Mouse (Mus musculus) MEL (cell line): ENCODE results near the gene Creg2. TPM values are rescaled to one million over a fixed set of nuclear protein-coding genes. Genes with fewer than 3 reads are reported as not detected.

Experiments used
- DNase-seq: peaks from one replicate; pipeline ENCODE4 v3.0.0; 2011; ENCODE audit warnings: low read depth, low spot score
- H3K27ac ChIP-seq: 2 replicates; pipeline ENCODE4 v1.5.1; 2012; ENCODE audit warnings: low read depth, mild to moderate bottlenecking, control low read depth, low read length, moderate library complexity; ENCODE audit not compliant: control insufficient read depth
- H3K27me3 ChIP-seq, 2 experiments: fragments of 150-350 bp in 1 of 2; sonication (generic) in 1 of 2; 2 replicates each; pipeline ENCODE4 v1.6.1; 2012; ENCODE audit warnings: low read length in 2 of 2, mild to moderate bottlenecking in 2 of 2, improper control_type of control experiment in 1 of 2, moderate library complexity in 1 of 2; ENCODE audit not compliant: insufficient read depth in 2 of 2, control insufficient read depth in 1 of 2
- H3K36me3 ChIP-seq, 2 experiments: 2 replicates each; pipeline ENCODE4 v1.6.1; 2012 to 2014; ENCODE audit warnings: low read length in 2 of 2, improper control_type of control experiment in 1 of 2, inconsistent platforms in 1 of 2, mild to moderate bottlenecking in 1 of 2; ENCODE audit not compliant: insufficient read depth in 2 of 2, control insufficient read depth in 1 of 2
- H3K4me1 ChIP-seq, 2 experiments: fragments of 150-350 bp in 1 of 2; sonication (generic) in 1 of 2; 2 replicates each; pipeline ENCODE4 v1.6.1; 2012; ENCODE audit warnings: low read length in 2 of 2, improper control_type of control experiment in 1 of 2, mild to moderate bottlenecking in 1 of 2; ENCODE audit not compliant: insufficient read depth in 2 of 2, control insufficient read depth in 1 of 2
- H3K4me3 ChIP-seq, 2 experiments: fragments of 150-350 bp in 1 of 2; sonication (generic) in 1 of 2; 2 replicates each; pipeline ENCODE4 v1.5.1; 2012; ENCODE audit warnings: low read depth in 2 of 2, low read length in 2 of 2, mild to moderate bottlenecking in 2 of 2, moderate library complexity in 2 of 2, control low read depth in 1 of 2, improper control_type of control experiment in 1 of 2; ENCODE audit not compliant: control insufficient read depth in 1 of 2, insufficient read depth in 1 of 2
- H3K79me2 ChIP-seq: 2 replicates; pipeline ENCODE4 v1.6.1; 2012; ENCODE audit warnings: mild to moderate bottlenecking, low read length, moderate library complexity; ENCODE audit not compliant: control insufficient read depth, poor library complexity, insufficient read depth
- H3K9ac ChIP-seq: 2 replicates; pipeline ENCODE4 v1.6.1; 2012; ENCODE audit warnings: low read depth, mild to moderate bottlenecking, control low read depth, low read length, moderate library complexity; ENCODE audit not compliant: control insufficient read depth, poor library complexity, severe bottlenecking
- H3K9me3 ChIP-seq: fragments of 150-350 bp; sonication (generic); replicated peaks from 2 replicates; pipeline ENCODE4 v1.6.1; 2012; ENCODE audit warnings: mild to moderate bottlenecking, low read length, improper control_type of control experiment, moderate library complexity; ENCODE audit not compliant: insufficient read depth
- CHD1 ChIP-seq: IDR thresholded peaks from 2 replicates; pipeline ENCODE4 v1.6.1; 2012; ENCODE audit warnings: low read depth, mild to moderate bottlenecking, inconsistent platforms, low read length, improper control_type of control experiment
- CHD2 ChIP-seq: IDR thresholded peaks from 2 replicates; pipeline ENCODE4 v1.6.1; 2011; ENCODE audit warnings: low read length, improper control_type of control experiment
- CTCF ChIP-seq, 3 experiments: IDR thresholded peaks in 2 of 3; conservative IDR thresholded peaks in 1 of 3; 2 replicates each; pipeline ENCODE4 v1.5.1; 2011 to 2012; ENCODE audit warnings: low read length in 3 of 3, low read depth in 2 of 3, mild to moderate bottlenecking in 2 of 3, improper control_type of control experiment in 1 of 3, inconsistent platforms in 1 of 3, mixed read lengths in 1 of 3, moderate library complexity in 1 of 3; ENCODE audit not compliant: control insufficient read depth in 1 of 3, insufficient read depth in 1 of 3, poor library complexity in 1 of 3, severe bottlenecking in 1 of 3
- E2F4 ChIP-seq: IDR thresholded peaks from 2 replicates; pipeline ENCODE4 v1.6.1; 2011; ENCODE audit warnings: low read depth, low read length, improper control_type of control experiment, borderline replicate concordance
- EP300 ChIP-seq, 2 experiments: IDR thresholded peaks; 2 replicates each; pipeline ENCODE4 v1.6.1; 2011; ENCODE audit warnings: improper control_type of control experiment in 2 of 2, low read length in 2 of 2, low read depth in 1 of 2, mild to moderate bottlenecking in 1 of 2
- ETS1 ChIP-seq: IDR thresholded peaks from 2 replicates; pipeline ENCODE4 v1.6.1; 2012; ENCODE audit warnings: low read depth, mild to moderate bottlenecking, inconsistent platforms, low read length, improper control_type of control experiment, moderate library complexity
- GABPA ChIP-seq: IDR thresholded peaks from 2 replicates; pipeline ENCODE4 v1.6.1; 2012; ENCODE audit warnings: low read depth, mild to moderate bottlenecking, inconsistent platforms, low read length, improper control_type of control experiment, moderate library complexity
- GATA1 ChIP-seq: IDR thresholded peaks from 2 replicates; pipeline ENCODE4 v1.6.1; 2011; ENCODE audit warnings: low read depth, low read length, improper control_type of control experiment
- JUND ChIP-seq: IDR thresholded peaks from 2 replicates; pipeline ENCODE4 v1.6.1; 2011; ENCODE audit warnings: low read depth, mild to moderate bottlenecking, improper control_type of control experiment, low read length
- KAT2A ChIP-seq: conservative IDR thresholded peaks from 2 replicates; pipeline ENCODE4 v1.6.1; 2012; ENCODE audit warnings: low read depth, low read length, improper control_type of control experiment, inconsistent platforms
- MEF2A ChIP-seq: IDR thresholded peaks from 2 replicates; pipeline ENCODE4 v1.6.1; 2014; ENCODE audit warnings: low read depth, mild to moderate bottlenecking, inconsistent platforms, low read length, improper control_type of control experiment; ENCODE audit not compliant: poor library complexity, insufficient replicate concordance, severe bottlenecking; ENCODE audit errors: extremely low read depth
- MYB ChIP-seq: IDR thresholded peaks from 2 replicates; pipeline ENCODE4 v1.6.1; 2011; ENCODE audit warnings: mild to moderate bottlenecking, low read depth, low read length, improper control_type of control experiment
- MYC ChIP-seq: IDR thresholded peaks from 2 replicates; pipeline ENCODE4 v1.6.1; 2011; ENCODE audit warnings: low read depth, mild to moderate bottlenecking, low read length, improper control_type of control experiment, moderate library complexity
- NRF1 ChIP-seq: IDR thresholded peaks from 2 replicates; pipeline ENCODE4 v1.6.1; 2014; ENCODE audit warnings: low read depth, mild to moderate bottlenecking, inconsistent platforms, low read length, improper control_type of control experiment, moderate library complexity; ENCODE audit not compliant: poor library complexity, insufficient read depth, severe bottlenecking
- POLR2A ChIP-seq, 2 experiments: IDR thresholded peaks; 2 replicates each; pipeline ENCODE4 v1.6.1; 2011 to 2012; ENCODE audit warnings: low read length in 2 of 2, mild to moderate bottlenecking in 2 of 2, control low read depth in 1 of 2, improper control_type of control experiment in 1 of 2, low read depth in 1 of 2, moderate library complexity in 1 of 2; ENCODE audit not compliant: control insufficient read depth in 1 of 2, insufficient read depth in 1 of 2, poor library complexity in 1 of 2
- POLR2AphosphoS5 ChIP-seq: IDR thresholded peaks from 2 replicates; pipeline ENCODE4 v1.6.1; 2012; ENCODE audit warnings: low read depth, borderline replicate concordance, mild to moderate bottlenecking, inconsistent platforms, low read length, moderate library complexity, mixed read lengths
- RAD21 ChIP-seq: IDR thresholded peaks from 2 replicates; pipeline ENCODE4 v1.6.1; 2011; ENCODE audit warnings: mild to moderate bottlenecking, low read depth, low read length, improper control_type of control experiment
- TAL1 ChIP-seq: IDR thresholded peaks from 2 replicates; pipeline ENCODE4 v1.6.1; 2012; ENCODE audit warnings: mild to moderate bottlenecking, inconsistent platforms, low read length, moderate library complexity, mixed read lengths
- TBP ChIP-seq: IDR thresholded peaks from 2 replicates; pipeline ENCODE4 v1.8.0; 2011; ENCODE audit warnings: low read depth, low read length, improper control_type of control experiment
- TCF12 ChIP-seq: IDR thresholded peaks from 2 replicates; pipeline ENCODE4 v1.6.1; 2014; ENCODE audit warnings: low read depth, mild to moderate bottlenecking, inconsistent platforms, low read length, improper control_type of control experiment, moderate library complexity
- UBTF ChIP-seq: IDR thresholded peaks from 2 replicates; pipeline ENCODE4 v1.6.1; 2012; ENCODE audit warnings: low read depth, mild to moderate bottlenecking, inconsistent platforms, low read length, improper control_type of control experiment, moderate library complexity, borderline replicate concordance; ENCODE audit not compliant: insufficient read depth
- ZC3H11A ChIP-seq: IDR thresholded peaks from 2 replicates; pipeline ENCODE4 v1.6.1; 2012; ENCODE audit warnings: low read depth, mild to moderate bottlenecking, inconsistent platforms, low read length, improper control_type of control experiment
- ZKSCAN1 ChIP-seq: IDR thresholded peaks from 2 replicates; pipeline ENCODE4 v1.6.1; 2012; ENCODE audit warnings: low read depth, mild to moderate bottlenecking, inconsistent platforms, low read length, improper control_type of control experiment, moderate library complexity
- ZMIZ1 ChIP-seq: IDR thresholded peaks from 2 replicates; pipeline ENCODE4 v1.6.1; 2012; ENCODE audit warnings: low read depth, mild to moderate bottlenecking, inconsistent platforms, low read length, improper control_type of control experiment, moderate library complexity
- polyA plus RNA-seq, 2 experiments: library from polyadenylated mRNA; stranded (reverse) in 1 of 2; unstranded in 1 of 2; fragments of >175 nt in 1 of 2; fragments of >200 nt in 1 of 2; gene quantifications; 2 replicates each; pipeline versions ENCODE4 v1.2.1 to v1.2.4; 2012; ENCODE audit warnings: low replicate concordance in 2 of 2, low read depth in 1 of 2; ENCODE audit not compliant: insufficient read length in 2 of 2, insufficient read depth in 1 of 2, missing spikeins in 1 of 2
- total RNA-seq: library from RNA; depleted of rRNA; stranded (reverse); fragments of 300-350 nt; gene quantifications from 2 replicates; pipeline ENCODE4 v1.2.3, GENCODE M21; 2012

The Creg2 gene
- total and polyA plus RNA-seq, 3 experiments: not detected

DNA sequence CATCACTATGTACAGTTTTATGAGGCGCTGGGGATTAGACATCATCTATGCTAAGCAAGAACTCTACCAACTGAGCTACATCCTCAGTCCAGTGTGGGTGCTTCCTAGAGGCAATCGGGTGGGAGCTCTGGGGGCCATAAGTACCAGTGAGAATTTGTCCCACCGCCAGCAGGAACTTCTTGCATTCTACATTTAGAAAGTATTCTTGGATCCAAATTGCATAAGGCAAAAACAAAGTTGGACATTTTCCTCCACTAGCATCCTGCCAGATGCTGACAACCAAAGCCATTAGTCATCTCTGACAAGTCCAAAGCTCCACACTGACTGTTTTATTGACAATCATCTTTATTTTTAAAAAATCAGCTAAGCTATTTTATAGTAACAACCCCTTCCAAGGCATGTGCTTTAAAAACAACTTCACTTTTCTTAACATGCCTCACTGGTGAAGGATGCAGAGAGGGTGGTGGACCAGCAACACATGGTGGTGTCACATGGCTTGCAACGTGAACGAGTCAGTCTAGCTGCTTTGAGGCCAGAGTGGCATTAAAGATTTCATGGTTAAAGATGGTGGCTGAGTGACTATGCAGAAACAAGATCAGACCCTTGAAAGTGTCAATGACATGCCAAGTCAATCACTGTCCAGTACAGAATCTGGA, 25.1 kb upstream of the Creg2 start:
- TF ChIP-seq ETS1: no peak
- TF ChIP-seq E2F4: no peak
- TF ChIP-seq MYC: no peak
- no peak for TF ChIP-seq POLR2A (IDR thresholded peaks at IDR 0.05; ENCODE audit: control insufficient read depth in 1 of 2, insufficient read depth in 1 of 2, low read depth in 1 of 2, low read length in 2 of 2, poor library complexity in 1 of 2)
- no peak for TF ChIP-seq UBTF
- no peak for TF ChIP-seq ZMIZ1
- no peak for TF ChIP-seq NRF1
- no peak for TF ChIP-seq CHD2
- no peak for TF ChIP-seq JUND
- TF ChIP-seq RAD21: no peak
- TF ChIP-seq KAT2A: no peak
- no peak for TF ChIP-seq GABPA
- TF ChIP-seq EP300 (IDR thresholded peaks at IDR 0.05; ENCODE audit: low read depth in 1 of 2, low read length in 2 of 2): no peak
- TF ChIP-seq TAL1: no peak
- no peak for TF ChIP-seq ZC3H11A

DNA sequence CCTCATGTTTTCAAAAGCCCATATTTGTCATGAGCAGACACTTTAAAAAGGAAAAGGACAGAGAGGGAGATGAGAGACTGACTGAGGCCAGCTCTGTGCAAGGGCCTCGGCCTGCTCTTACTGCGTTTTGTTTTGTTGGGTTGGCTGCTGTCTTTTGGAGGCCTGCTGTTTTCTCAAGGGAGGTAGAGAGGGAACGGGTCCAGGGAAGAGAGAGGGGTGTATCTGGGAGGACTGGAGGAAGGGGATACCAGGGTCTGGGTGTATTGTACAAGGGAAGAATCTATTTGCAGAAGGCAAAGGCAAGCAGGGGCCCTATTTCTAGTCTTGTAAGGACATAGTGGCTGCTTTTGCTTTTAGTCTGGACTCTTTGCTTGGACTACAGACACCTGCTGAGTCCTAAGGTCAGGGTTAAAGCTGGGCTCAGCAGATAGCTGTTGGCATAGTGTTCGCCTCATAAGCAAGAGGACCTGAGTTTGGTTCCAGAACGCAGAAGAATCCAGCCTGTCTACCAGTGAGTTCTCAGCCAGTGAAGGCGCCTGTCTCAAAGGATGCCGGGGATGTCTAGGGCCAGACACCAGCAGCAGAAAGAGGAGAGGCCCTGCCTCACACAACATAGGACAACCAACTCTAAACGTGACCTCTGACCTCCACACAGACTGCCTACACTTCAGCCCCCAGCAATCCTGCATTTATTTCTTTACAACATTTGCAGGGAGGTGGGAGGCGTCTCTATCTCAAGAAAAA, 21.3 kb upstream of the Creg2 start:
- Histone ChIP-seq H3K9me3 (no peaks in the 10 kb centered on the region), H3K79me2 (no peaks in the 10 kb centered on the region), H3K4me1 (no peaks in the 10 kb centered on the region), H3K4me3 (no peak overlapping the region), H3K27me3 (0 out of 4 replicates have a peak, but pooled peaks cover 0 to 3% of the 10 kb centered on the region in 2 experiments), H3K36me3 (no peaks in the 10 kb centered on the region), H3K27ac (no peak overlapping the region), H3K9ac (no peak overlapping the region)
- DNase-seq: no peak
- TF ChIP-seq TBP: no peak
- no peak for TF ChIP-seq MYB
- TF ChIP-seq RAD21: no peak
- TF ChIP-seq GATA1: no peak
- TF ChIP-seq CHD1: no peak
- TF ChIP-seq MEF2A: no peak
- TF ChIP-seq POLR2A (IDR thresholded peaks at IDR 0.05; ENCODE audit: control insufficient read depth in 1 of 2, insufficient read depth in 1 of 2, low read depth in 1 of 2, low read length in 2 of 2, poor library complexity in 1 of 2): no peak
- no peak for TF ChIP-seq POLR2AphosphoS5
- TF ChIP-seq TCF12: no peak
- no peak for TF ChIP-seq ZKSCAN1
- no peak for TF ChIP-seq TAL1
- TF ChIP-seq CTCF (IDR thresholded peaks at IDR 0.05 in 2 of 3, conservative IDR thresholded peaks at IDR 0.05 in 1 of 3; ENCODE audit: control insufficient read depth in 1 of 3, insufficient read depth in 1 of 3, low read depth in 2 of 3, low read length in 3 of 3, poor library complexity in 1 of 3, severe bottlenecking in 1 of 3): no peak

More for the DNA sequence above, 25.1 kb upstream of the Creg2 start:
- H3K4me1 ChIP-seq: no peaks in the 10 kb centered on the region
- H3K27me3 ChIP-seq: no peaks in the 10 kb centered on the region
- H3K36me3 ChIP-seq: no peaks in the 10 kb centered on the region
- no peak for DNase-seq
- H3K27ac ChIP-seq: no peak overlapping the region
- H3K9me3 ChIP-seq: no peaks in the 10 kb centered on the region
- no peak overlapping the region for H3K4me3 ChIP-seq
- no peak overlapping the region for H3K9ac ChIP-seq
- H3K79me2 ChIP-seq: no peaks in the 10 kb centered on the region
